ENCODE assay signal across 10 mouse cellular contexts in genomic region chr14:49238206-49238605, GRCm38 (mm10). TPM values are rescaled to one million over a fixed set of nuclear protein-coding genes. Genes with fewer than 3 reads are reported as not detected.
DNase-seq lines count a peak whose midpoint lies in the region; TF ChIP-seq lines count a peak whose summit lies in the region.
"Had no signal": no experiment of that assay in that cellular context is flagged by ENCODE, and none has a peak within 500 bp of the region (broad histone marks: within the 10 kb centered on the region; RNA-seq: fewer than 3 reads in every experiment).

No protein-coding gene starts in this region.

- H3K36me3 ChIP-seq in midbrain, embryonic 10.5 days: no peaks in the 10 kb centered on the region
- H3K36me3 ChIP-seq: liver, embryonic 15.5 days had no signal

- H3K4me1 ChIP-seq in cerebellum, adult 2 months (ENCODE audit: control insufficient read depth, insufficient read depth, low read length): 0 out of 2 replicates have a peak, but pooled peaks cover 2% of the 10 kb centered on the region
- peaks cover 5% of the 10 kb centered on the region; the same call in 1 of the 2 replicates for H3K4me1 ChIP-seq in midbrain, embryonic 10.5 days
- H3K4me1 ChIP-seq: liver, embryonic 15.5 days had no signal

- no peak overlapping the region for H3K27ac ChIP-seq in cerebellum, adult 2 months (ENCODE audit: insufficient read depth, low read length)
- H3K27ac ChIP-seq in midbrain, embryonic 10.5 days (replicated peaks): no peak overlapping the region
- H3K27ac ChIP-seq: liver, embryonic 15.5 days had no signal

- no peaks in the 10 kb centered on the region for H3K27me3 ChIP-seq in cerebellum, adult 2 months (ENCODE audit: control insufficient read depth, insufficient read depth, low read length)
- peaks cover 6% of the 10 kb centered on the region; the same call in 1 of the 2 replicates for H3K27me3 ChIP-seq in midbrain, embryonic 10.5 days (ENCODE audit: low read depth, poor library complexity, severe bottlenecking)
- H3K27me3 ChIP-seq: liver, embryonic 15.5 days had no signal

- WGBS in cerebellum, adult 2 months: 16% methylated on average over 11 of the region's 11 CpGs
- 45% methylated on average over 11 of the region's 11 CpGs for WGBS in midbrain, embryonic 10.5 days

- peak; percentile 92 for TF ChIP-seq CTCF in cerebellum, adult 2 months (IDR thresholded peaks at IDR 0.05; ENCODE audit: borderline replicate concordance, insufficient read depth, low read depth, low read length)

- TF ChIP-seq POLR2A in cerebellum, adult 2 months (IDR thresholded peaks at IDR 0.05; ENCODE audit: borderline replicate concordance, insufficient read depth, low read length): no peak

- H3K9me3 ChIP-seq in midbrain, embryonic 10.5 days (replicated peaks): no peaks in the 10 kb centered on the region
- H3K9me3 ChIP-seq: liver, embryonic 15.5 days had no signal

- peak; percentile 16 for DNase-seq in gastrocnemius, adult 18-20 months (ENCODE audit: low spot score)
- no peak for DNase-seq in gastrocnemius, adult 8-10 months (ENCODE audit: low spot score in 2 of 2)
- DNase-seq in cerebellum, adult 2 months: peak; percentile 76 to 80
- DNase-seq in forelimb bud, embryonic 11.5 days (ENCODE audit: low read depth, low spot score): peak; percentile 57
- DNase-seq in induced T-regulatory cell, adult 2 months (ENCODE audit: low read depth): peak; percentile 46
- peak; percentile 48 for DNase-seq in left cerebral cortex, adult 11 months (ENCODE audit: low spot score)
- DNase-seq in midbrain, embryonic 10.5 days (ENCODE audit: low spot score): peak; percentile 65
- peak; percentile 21 for DNase-seq in skeletal muscle tissue, adult 2 months (ENCODE audit: low read depth, low spot score)

- no peak overlapping the region for H3K4me3 ChIP-seq in cerebellum, adult 2 months (replicated peaks; ENCODE audit: insufficient read depth, low read depth, low read length)
- H3K4me3 ChIP-seq in midbrain, embryonic 10.5 days: no peak overlapping the region
- H3K4me3 ChIP-seq: liver, embryonic 15.5 days had no signal

RNA-seq across cellular contexts. Expression of gene ccdc198, which starts 7.1 kb away (rescaled TPM):
- not detected for total RNA-seq in gastrocnemius, adult 18-20 months (2021)
- total RNA-seq in gastrocnemius, adult 8-10 months (2022): not detected
- polyA plus RNA-seq in cerebellum, adult 2 months (2012; rRNA removed): not detected in 2 replicates
- 0.06 and 0.29 TPM in 2 replicates for polyA plus RNA-seq in midbrain, embryonic 10.5 days (2016; fragmentation: Nextera tagmentation; extraction: Ambion mirVana)
- polyA plus RNA-seq: C2C12 had no signal

Comparison
In these comparisons a context has a peak if more than half of its experiments do, and no peak if none do; other contexts are left out.
1. DNase-seq: peak in gastrocnemius, adult 18-20 months (single experiment), cerebellum, adult 2 months (2 of 2), forelimb bud, embryonic 11.5 days (single experiment), induced T-regulatory cell, adult 2 months (single experiment), left cerebral cortex, adult 11 months (single experiment), midbrain, embryonic 10.5 days (single experiment) and skeletal muscle tissue, adult 2 months (single experiment); none in gastrocnemius, adult 8-10 months (0 of 2).